ENCODE assay signal across 7 mouse cellular contexts in the genomic region with DNA sequence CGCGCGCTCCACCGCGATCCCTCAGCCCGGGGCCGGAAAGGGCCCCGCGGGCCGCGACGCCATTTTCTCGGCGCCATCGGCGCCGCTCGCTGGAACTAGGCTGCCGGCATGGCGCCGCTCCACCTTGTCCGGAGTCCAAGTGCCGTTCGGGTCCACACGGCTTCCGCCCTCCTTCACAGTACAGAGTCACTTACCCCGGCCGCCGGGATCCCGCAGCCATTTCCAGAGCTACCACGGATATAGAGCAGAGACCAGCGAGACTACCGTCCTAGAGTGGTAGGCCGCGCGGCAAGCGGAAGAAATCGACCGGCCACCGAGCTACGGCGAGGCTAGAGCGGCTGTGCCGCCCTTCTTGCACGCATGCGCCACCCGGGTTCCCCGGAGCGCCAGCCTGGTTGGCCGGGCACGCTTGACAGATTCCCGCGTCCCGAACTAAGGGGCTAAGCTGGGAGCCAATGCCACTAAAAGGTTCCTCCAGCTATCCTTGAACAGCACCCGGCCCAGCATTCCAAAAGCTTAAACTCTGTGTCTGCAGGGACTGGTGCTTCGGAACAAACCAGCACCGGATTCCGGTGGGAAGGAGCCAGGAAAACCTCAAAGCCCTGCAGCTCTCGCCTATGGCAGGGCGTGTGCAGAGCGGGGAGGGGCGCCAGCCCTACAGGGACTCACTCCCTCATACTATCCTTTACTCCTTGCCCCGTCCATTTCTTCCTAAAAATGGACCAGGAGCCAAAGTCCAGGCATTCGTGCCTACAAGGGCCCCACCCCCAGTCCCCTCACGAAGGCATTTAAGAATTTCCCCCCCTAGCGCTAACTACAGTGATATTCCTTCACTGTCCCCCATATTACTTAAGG. TPM values are rescaled to one million over a fixed set of nuclear protein-coding genes. Genes with fewer than 3 reads are reported as not detected.
DNase-seq lines count a peak whose midpoint lies in the region; ATAC-seq lines count a peak whose summit lies in the region.

No protein-coding gene starts in this region.

- no peaks in the 10 kb centered on the region for H3K27me3 ChIP-seq in embryonic facial prominence, embryonic 11.5 days (ENCODE audit: control insufficient read depth, insufficient read depth, low read length)
- H3K27me3 ChIP-seq in limb, embryonic 10.5 days (ENCODE audit: low read depth, poor library complexity, severe bottlenecking) = no peaks in the 10 kb centered on the region
- no peaks in the 10 kb centered on the region for H3K27me3 ChIP-seq in midbrain, embryonic 12.5 days

- H3K4me3 ChIP-seq in embryonic facial prominence, embryonic 11.5 days (ENCODE audit: low read depth, low read length) = peak overlapping the region; percentile 93
- peak overlapping the region; percentile 77 for H3K4me3 ChIP-seq in limb, embryonic 10.5 days
- peak overlapping the region; percentile 93 for H3K4me3 ChIP-seq in midbrain, embryonic 12.5 days

- peak overlapping the region; percentile 88 for H3K27ac ChIP-seq in embryonic facial prominence, embryonic 11.5 days (replicated peaks; ENCODE audit: low read depth, low read length)
- H3K27ac ChIP-seq in limb, embryonic 10.5 days = peak overlapping the region; percentile 98
- peak overlapping the region; percentile 89 for H3K27ac ChIP-seq in midbrain, embryonic 12.5 days (replicated peaks)

- peak overlapping the region; percentile 89 for H3K4me2 ChIP-seq in embryonic facial prominence, embryonic 11.5 days (ENCODE audit: low read depth, low read length)
- H3K4me2 ChIP-seq in midbrain, embryonic 12.5 days (replicated peaks) = peak overlapping the region; percentile 97

- peak overlapping the region; percentile 99 for H3K9ac ChIP-seq in embryonic facial prominence, embryonic 11.5 days (replicated peaks; ENCODE audit: low read length)
- H3K9ac ChIP-seq in midbrain, embryonic 12.5 days (replicated peaks) = peak overlapping the region; percentile 96

- peak; percentile 93 for DNase-seq in adrenal gland, postnatal 25 days
- DNase-seq in embryonic facial prominence, embryonic 11.5 days (ENCODE audit: low spot score) = peak; percentile 94
- peak; percentile 99 for DNase-seq in heart, adult 11 months
- peak; percentile 91 for DNase-seq in kidney, adult 11 months
- peak; percentile 94 for DNase-seq in limb, embryonic 10.5 days (ENCODE audit: low spot score)
- DNase-seq in skeletal muscle tissue, adult 2 months (ENCODE audit: low read depth, low spot score) = peak; percentile 89

- ATAC-seq in embryonic facial prominence, embryonic 11.5 days (replicated peaks; ENCODE audit: insufficient number of reproducible peaks, low FRiP score, low TSS enrichment, low read depth) = peak; percentile 93
- peak; percentile 96 for ATAC-seq in midbrain, embryonic 12.5 days (ENCODE audit: low FRiP score, low read depth)

- H3K4me1 ChIP-seq in embryonic facial prominence, embryonic 11.5 days (ENCODE audit: control insufficient read depth, insufficient read depth, low read length) = peaks cover 5% of the 10 kb centered on the region
- H3K4me1 ChIP-seq in limb, embryonic 10.5 days = peaks cover 30% of the 10 kb centered on the region
- peaks cover 28% of the 10 kb centered on the region for H3K4me1 ChIP-seq in midbrain, embryonic 12.5 days

- H3K36me3 ChIP-seq in embryonic facial prominence, embryonic 11.5 days (replicated peaks; ENCODE audit: control insufficient read depth, insufficient read depth, low read depth, low read length) = no peaks in the 10 kb centered on the region
- peaks cover 22% of the 10 kb centered on the region for H3K36me3 ChIP-seq in limb, embryonic 10.5 days
- H3K36me3 ChIP-seq in midbrain, embryonic 12.5 days = no peaks in the 10 kb centered on the region

- under 1% methylated on average over 66 of the region's 66 CpGs for WGBS in embryonic facial prominence, embryonic 11.5 days
- WGBS in limb, embryonic 10.5 days = under 1% methylated on average over 66 of the region's 66 CpGs
- under 1% methylated on average over 66 of the region's 66 CpGs for WGBS in midbrain, embryonic 12.5 days

- H3K9me3 ChIP-seq in embryonic facial prominence, embryonic 11.5 days (replicated peaks; ENCODE audit: control insufficient read depth, low read length) = no peaks in the 10 kb centered on the region
- H3K9me3 ChIP-seq in limb, embryonic 10.5 days (replicated peaks) = no peaks in the 10 kb centered on the region
- no peaks in the 10 kb centered on the region for H3K9me3 ChIP-seq in midbrain, embryonic 12.5 days

RNA-seq across cellular contexts. Expression of gene Dido1, which starts 7.8 kb away (rescaled TPM):
- total RNA-seq in adrenal gland, postnatal 25 days (2021) = 49.8 and 53.0 TPM in 2 replicates
- 27.8 and 28.3 TPM in 2 replicates for polyA plus RNA-seq in embryonic facial prominence, embryonic 11.5 days (2014; fragmentation: Nextera tagmentation; extraction: Ambion mirVana)
- polyA plus RNA-seq in limb, embryonic 10.5 days (2016; fragmentation: Nextera tagmentation; extraction: Ambion mirVana) = 33.7 and 40.0 TPM in 2 replicates
- 41.4 and 43.6 TPM in 2 replicates for polyA plus RNA-seq in midbrain, embryonic 12.5 days (2016; fragmentation: Nextera tagmentation; extraction: Ambion mirVana)

RNA-seq across cellular contexts. Expression of gene Gid8, which starts 7.9 kb away (rescaled TPM):
- total RNA-seq in adrenal gland, postnatal 25 days (2021) = 63.0 and 72.3 TPM in 2 replicates
- polyA plus RNA-seq in embryonic facial prominence, embryonic 11.5 days (2014; fragmentation: Nextera tagmentation; extraction: Ambion mirVana) = 68.7 and 72.1 TPM in 2 replicates
- 44.8 and 53.4 TPM in 2 replicates for polyA plus RNA-seq in limb, embryonic 10.5 days (2016; fragmentation: Nextera tagmentation; extraction: Ambion mirVana)
- polyA plus RNA-seq in midbrain, embryonic 12.5 days (2016; fragmentation: Nextera tagmentation; extraction: Ambion mirVana) = 54.6 and 59.2 TPM in 2 replicates

RNA-seq across cellular contexts. Expression of gene Slc17a9, which starts 23.1 kb away (rescaled TPM):
- 1.1 and 2.2 TPM in 2 replicates for total RNA-seq in adrenal gland, postnatal 25 days (2021)
- polyA plus RNA-seq in embryonic facial prominence, embryonic 11.5 days (2014; fragmentation: Nextera tagmentation; extraction: Ambion mirVana) = 0.24 TPM in 1 of 2 replicates, not detected in the other
- 0.38 and 0.73 TPM in 2 replicates for polyA plus RNA-seq in limb, embryonic 10.5 days (2016; fragmentation: Nextera tagmentation; extraction: Ambion mirVana)
- 0.17 and 0.22 TPM in 2 replicates for polyA plus RNA-seq in midbrain, embryonic 12.5 days (2016; fragmentation: Nextera tagmentation; extraction: Ambion mirVana)

RNA-seq across cellular contexts. Expression of gene Tcfl5, which starts 59.5 kb away (rescaled TPM):
- not detected in 2 replicates for total RNA-seq in adrenal gland, postnatal 25 days (2021)
- polyA plus RNA-seq in embryonic facial prominence, embryonic 11.5 days (2014; fragmentation: Nextera tagmentation; extraction: Ambion mirVana) = 0.25 and 0.59 TPM in 2 replicates
- 0.16 and 0.19 TPM in 2 replicates for polyA plus RNA-seq in limb, embryonic 10.5 days (2016; fragmentation: Nextera tagmentation; extraction: Ambion mirVana)
- polyA plus RNA-seq in midbrain, embryonic 12.5 days (2016; fragmentation: Nextera tagmentation; extraction: Ambion mirVana) = 0.24 TPM in 1 of 2 replicates, not detected in the other

Comparison
In these comparisons a context has a peak if more than half of its experiments do, and no peak if none do; other contexts are left out.
1. Peak in every context shown above with its lines: DNase-seq, ATAC-seq, H3K4me3 ChIP-seq and H3K27ac ChIP-seq.